Mouse (Mus musculus) adipocyte (in vitro differentiated cells): Measurements from ENCODE around the gene Ciao2a.
A peak's percentile ranks its signal among the peaks of the same experiment; 100 is the strongest.

Experiments used
- DNase-seq: peaks from one replicate; pipeline ENCODE4 v3.0.0-alpha.2; 2016; ENCODE audit warnings: low spot score

Ciao2a gene

DNA sequence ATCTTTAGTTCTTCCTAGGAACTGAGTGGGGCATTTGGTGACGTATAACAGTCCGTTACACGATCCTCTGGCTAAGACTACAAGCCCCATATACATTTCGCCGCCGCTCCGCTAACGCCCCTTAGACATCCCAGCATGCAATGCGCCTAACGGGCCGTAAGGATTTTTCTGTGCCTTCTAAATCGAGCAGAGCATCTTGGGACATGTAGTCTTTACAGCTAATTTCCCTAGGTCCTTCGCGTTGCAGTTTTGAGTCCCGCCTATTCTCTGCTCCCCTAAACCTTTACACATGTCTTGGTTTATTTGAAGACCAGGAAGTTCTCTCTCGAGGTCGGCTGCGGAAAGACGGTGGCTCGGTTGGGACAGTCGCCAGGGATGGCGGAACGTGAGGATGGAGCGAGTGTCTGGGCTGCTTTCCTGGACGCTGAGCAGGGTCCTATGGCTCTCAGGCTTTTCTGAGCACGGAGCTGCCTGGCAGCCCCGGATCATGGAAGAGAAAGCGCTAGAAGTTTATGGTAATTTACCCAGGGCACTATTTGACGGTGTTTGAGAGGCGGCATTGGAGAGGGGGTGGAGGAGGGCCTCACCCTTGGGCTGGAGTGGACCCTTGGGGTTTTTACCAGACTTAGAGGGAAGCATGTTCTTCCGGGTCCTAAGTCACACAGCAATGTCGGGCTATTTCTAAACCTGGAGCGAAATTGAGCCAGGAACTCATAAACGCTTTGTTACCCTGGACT is at the start of gene Ciao2a, which contains the start of gene Snx1:
TSS of gene Ciao2a (plus strand) at position 156 of the 737 bp plus-strand sequence.
TSS of gene Snx1 (minus strand) at position 132 of the 737 bp plus-strand sequence.
- DNase-seq: peak; percentile 96

DNA sequence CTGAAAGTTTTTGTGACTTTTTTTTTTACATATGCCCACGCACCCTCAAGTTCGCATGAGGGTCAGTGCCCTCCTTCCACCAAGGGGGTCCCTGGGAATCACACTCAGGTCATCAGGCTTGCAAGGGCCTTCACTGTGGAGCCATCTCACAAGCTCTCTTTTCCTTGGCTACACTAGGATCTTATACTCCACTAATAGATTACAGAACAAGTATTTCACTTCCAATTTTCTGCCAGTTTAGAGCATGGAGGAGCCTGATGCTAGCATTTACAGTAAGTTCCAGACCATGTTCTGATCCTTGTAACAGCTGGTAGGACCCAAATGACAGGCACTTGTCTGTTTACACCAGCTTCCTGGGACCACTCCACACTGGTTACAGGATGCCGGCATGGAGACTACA is 48.3 kb upstream of the Ciao2a start:
- no peak for DNase-seq

DNA sequence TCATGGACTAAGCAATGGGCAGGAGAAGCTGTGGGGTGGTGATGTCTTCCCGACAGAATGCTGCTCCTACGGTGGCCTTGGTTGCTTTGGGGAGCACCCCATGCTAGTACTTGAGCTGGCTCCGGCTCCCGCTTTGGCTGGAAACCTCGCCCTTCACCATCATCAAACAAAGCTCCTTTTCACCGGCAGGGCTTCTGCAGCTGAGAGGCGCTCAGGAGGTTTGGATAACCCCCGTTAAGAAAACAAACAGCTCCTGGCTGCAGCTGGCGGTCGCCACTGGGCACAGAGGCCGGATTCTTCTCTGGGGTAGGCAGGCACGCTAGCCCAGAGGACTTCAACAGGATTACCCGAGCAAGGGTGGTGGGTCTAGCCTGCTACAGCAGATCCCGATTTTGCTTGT is 47.9 kb upstream of the Ciao2a start:
- no peak for DNase-seq

GRCm38 (mm10) chr9:66080804-66081459 is 45.5 kb upstream of the Ciao2a start:
- no peak for DNase-seq

DNA sequence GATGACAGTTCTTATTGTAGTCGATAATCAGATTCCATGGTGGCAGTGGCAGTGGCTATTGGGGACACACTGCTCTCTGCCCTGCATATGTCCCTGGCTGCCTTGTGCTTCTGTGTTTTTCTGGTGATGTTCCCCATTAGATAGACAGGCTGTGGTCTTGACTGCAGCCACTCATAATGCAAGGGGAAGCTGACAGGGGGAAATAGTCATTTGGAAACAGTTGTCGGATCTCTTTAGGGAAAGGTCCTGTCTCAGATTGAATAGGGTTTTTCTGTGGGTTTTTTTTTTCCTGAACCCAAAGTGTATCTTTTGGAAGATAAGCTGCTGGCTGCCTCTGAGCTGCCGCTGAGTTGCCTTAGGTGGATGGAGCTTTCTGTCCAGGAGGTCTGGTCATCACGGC is 44.4 kb upstream of the Ciao2a start:
- DNase-seq: no peak

- DNase-seq: no peak
These were observed 42.2 kb upstream of the Ciao2a start for GRCm38 (mm10) chr9:66084171-66084570.

DNA sequence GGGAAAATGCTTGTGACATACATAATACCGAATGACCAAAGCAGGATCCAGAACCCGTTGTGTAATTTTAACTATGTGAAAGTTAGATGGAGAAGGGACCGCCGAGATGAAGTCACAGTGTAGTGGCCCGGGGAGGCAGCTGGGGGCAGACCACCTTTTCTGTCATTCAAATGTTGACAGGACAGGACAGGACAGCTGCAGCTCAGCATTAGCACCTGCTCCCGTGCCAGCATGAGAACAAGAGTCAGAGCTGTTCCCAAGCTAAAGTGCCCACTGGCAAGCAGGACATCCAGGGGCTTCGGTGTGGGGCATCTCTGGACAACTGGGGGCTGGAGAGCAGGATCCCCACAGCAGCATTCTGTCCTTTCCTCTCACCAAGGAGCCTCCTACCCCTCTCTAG is 39.3 kb upstream of the Ciao2a start:
- no peak for DNase-seq

DNA sequence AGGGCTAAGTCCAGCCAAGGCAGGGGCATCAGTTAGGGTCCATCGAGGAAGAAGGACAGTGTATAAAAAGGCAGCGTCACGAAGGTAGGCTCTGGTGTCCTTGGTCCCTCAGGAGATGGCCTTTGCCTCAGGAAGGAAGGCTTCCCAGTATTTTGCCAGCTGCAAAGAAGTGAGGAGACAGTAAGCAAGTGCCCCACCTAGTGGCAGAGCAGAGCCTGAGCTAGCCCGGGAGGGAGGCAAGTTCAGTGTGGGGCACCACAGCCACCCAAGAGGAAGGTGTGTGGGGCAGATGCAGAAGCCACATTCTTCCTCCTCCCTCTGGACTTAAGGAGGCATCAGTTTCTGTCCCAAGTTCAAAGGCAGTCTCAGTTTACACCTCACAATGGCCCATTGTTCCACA is 38.0 kb upstream of the Ciao2a start:
- DNase-seq: peak; percentile 51

- DNase-seq: peak; percentile 25
These were observed 35.7 kb upstream of the Ciao2a start for GRCm38 (mm10) chr9:66090593-66091244.

GRCm38 (mm10) chr9:66091327-66092231 is 34.8 kb upstream of the Ciao2a start:
- peak; percentile 51 for DNase-seq

DNA sequence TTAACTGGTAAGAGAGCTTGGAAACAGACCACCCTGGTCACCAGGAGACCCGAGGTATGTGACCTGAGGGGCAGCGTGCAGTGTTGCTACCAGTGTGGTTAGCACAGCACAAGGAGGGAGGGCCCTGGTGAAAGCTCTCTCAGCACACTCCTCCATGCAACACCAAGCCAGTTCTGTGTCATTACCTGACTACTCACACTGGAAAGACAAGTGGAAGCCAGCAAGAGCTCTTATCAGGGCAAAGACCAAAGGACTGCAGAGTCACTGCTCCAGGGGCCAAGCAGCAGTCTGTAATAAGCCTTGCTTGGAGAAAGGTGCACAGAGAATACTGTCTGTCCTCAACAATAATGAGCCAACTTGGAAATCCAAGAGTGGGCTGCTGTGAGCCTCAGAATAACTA is 33.7 kb upstream of the Ciao2a start:
- no peak for DNase-seq

GRCm38 (mm10) chr9:66101577-66101976 is 24.8 kb upstream of the Ciao2a start:
- no peak for DNase-seq

GRCm38 (mm10) chr9:66102668-66103067 is 23.7 kb upstream of the Ciao2a start:
- no peak for DNase-seq

GRCm38 (mm10) chr9:66104601-66105000 is 21.8 kb upstream of the Ciao2a start:
- DNase-seq: no peak

GRCm38 (mm10) chr9:66105168-66105567 is 21.2 kb upstream of the Ciao2a start:
- no peak for DNase-seq

GRCm38 (mm10) chr9:66109574-66109973 is 16.8 kb upstream of the Ciao2a start:
- DNase-seq: no peak

- no peak for DNase-seq
These were observed 16.3 kb upstream of the Ciao2a start for GRCm38 (mm10) chr9:66110126-66110525.

GRCm38 (mm10) chr9:66110611-66111379 is 15.6 kb upstream of the Ciao2a start:
- no peak for DNase-seq

DNA sequence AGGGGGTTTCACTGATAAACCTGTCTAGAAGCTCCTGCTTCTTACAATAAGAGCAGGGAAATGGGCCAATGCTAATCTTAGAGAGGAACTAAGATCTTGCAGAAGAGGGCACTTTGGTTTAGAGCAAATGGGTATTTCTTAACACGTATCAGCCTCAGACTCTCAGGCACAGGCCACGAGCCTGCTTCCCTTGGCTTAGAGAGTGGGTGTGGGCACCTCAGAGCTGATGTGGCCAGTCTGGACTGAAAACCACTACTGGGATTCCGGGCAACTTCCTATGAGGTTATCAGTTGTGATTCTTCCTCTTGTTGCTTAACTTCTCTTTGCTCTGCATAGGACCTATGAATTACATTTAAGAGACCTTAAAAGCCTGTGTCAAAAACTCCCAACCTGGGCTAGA is 12.1 kb upstream of the Ciao2a start:
- DNase-seq: peak; percentile 25

DNA sequence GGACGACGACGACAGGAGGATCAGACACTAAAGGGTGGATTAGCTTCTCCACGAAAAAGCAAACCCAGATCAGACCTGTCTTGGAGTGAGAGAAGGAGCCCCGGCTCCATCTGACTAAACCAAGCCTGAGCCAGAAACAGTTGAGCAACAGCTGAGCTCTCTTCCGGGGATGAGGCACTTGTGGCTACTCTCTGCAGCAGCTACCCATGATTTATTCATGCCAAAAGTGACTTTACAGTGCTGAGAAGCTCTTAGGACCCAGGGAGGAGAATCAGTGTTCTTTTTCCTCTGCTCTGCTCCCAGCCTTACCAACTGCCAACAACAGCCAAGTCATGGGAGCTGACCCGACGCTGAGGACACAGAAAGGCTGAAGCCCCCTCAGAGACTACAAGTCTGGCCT is 9.5 kb upstream of the Ciao2a start:
- DNase-seq: peak; percentile 88

DNA sequence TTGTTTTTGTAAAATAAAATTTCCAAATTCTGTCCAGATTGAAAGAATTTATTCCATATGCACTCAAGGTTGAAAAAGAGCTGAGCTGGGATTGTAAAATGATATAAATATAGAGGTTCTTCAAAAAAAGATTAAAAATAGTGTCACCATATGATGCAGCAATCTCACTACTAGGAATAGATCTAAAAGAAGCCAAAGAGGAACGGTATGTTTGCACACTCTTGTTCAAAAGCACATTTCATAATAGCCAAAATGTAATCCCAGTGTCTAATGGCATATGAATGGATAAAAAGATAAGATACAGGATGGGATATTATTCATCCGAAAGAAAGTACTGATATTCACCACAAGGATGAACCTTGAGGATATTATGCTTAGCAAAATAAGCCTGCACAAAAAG is 6.9 kb upstream of the Ciao2a start:
- no peak for DNase-seq
